Mouse (Mus musculus): ENCODE results near the gene Zdhhc16. TPM values are rescaled to one million over a fixed set of nuclear protein-coding genes. Genes with fewer than 3 reads are reported as not detected.

Gene Zdhhc16
- polyA plus RNA-seq, 1 experiment from 2014 or later = 79.2 TPM

Other genes starting within 250 kb of the Zdhhc16 start
- 24.0 and 26.2 TPM in 2 replicates for gene Slit1, start 189.8 kb upstream of the Zdhhc16 start, polyA plus RNA-seq (2016; fragmentation: Nextera tagmentation; extraction: Ambion mirVana)
- 21.2 and 22.0 TPM in 2 replicates for gene Arhgap19, start 131.4 kb upstream of the Zdhhc16 start, polyA plus RNA-seq (2016; fragmentation: Nextera tagmentation; extraction: Ambion mirVana)
- gene Frat1, start 103.5 kb upstream of the Zdhhc16 start, polyA plus RNA-seq (2016; fragmentation: Nextera tagmentation; extraction: Ambion mirVana) = 15.2 and 19.1 TPM in 2 replicates
- gene Frat2, start 85.3 kb upstream of the Zdhhc16 start, polyA plus RNA-seq (2016; fragmentation: Nextera tagmentation; extraction: Ambion mirVana) = 19.3 and 19.7 TPM in 2 replicates
- 19.6 and 20.4 TPM in 2 replicates for gene Rrp12, start 37.3 kb upstream of the Zdhhc16 start, polyA plus RNA-seq (2016; fragmentation: Nextera tagmentation; extraction: Ambion mirVana)
- gene Pgam1, start 21.6 kb upstream of the Zdhhc16 start, polyA plus RNA-seq (2016; fragmentation: Nextera tagmentation; extraction: Ambion mirVana) = 577 and 583 TPM in 2 replicates
- 67.0 and 68.3 TPM in 2 replicates for gene Exosc1, start 57 bp upstream of the Zdhhc16 start, polyA plus RNA-seq (2016; fragmentation: Nextera tagmentation; extraction: Ambion mirVana)
- 34.7 and 38.4 TPM in 2 replicates for gene Mms19, start 47.7 kb downstream of the Zdhhc16 start, polyA plus RNA-seq (2016; fragmentation: Nextera tagmentation; extraction: Ambion mirVana)
- 16.9 and 17.6 TPM in 2 replicates for gene Ubtd1, start 48.3 kb downstream of the Zdhhc16 start, polyA plus RNA-seq (2016; fragmentation: Nextera tagmentation; extraction: Ambion mirVana)
- gene Ankrd2, start 102.5 kb downstream of the Zdhhc16 start, polyA plus RNA-seq (2016; fragmentation: Nextera tagmentation; extraction: Ambion mirVana) = 0.18 TPM in 1 of 2 replicates, not detected in the other
- gene Hoga1, start 112.1 kb downstream of the Zdhhc16 start, polyA plus RNA-seq (2016; fragmentation: Nextera tagmentation; extraction: Ambion mirVana) = 0.98 and 1.0 TPM in 2 replicates
- not detected in 2 replicates for gene 4933411K16Rik, start 118.8 kb downstream of the Zdhhc16 start, polyA plus RNA-seq (2016; fragmentation: Nextera tagmentation; extraction: Ambion mirVana)
- 93.6 and 98.9 TPM in 2 replicates for gene Morn4, start 152.9 kb downstream of the Zdhhc16 start, polyA plus RNA-seq (2016; fragmentation: Nextera tagmentation; extraction: Ambion mirVana)
- 38.3 and 40.1 TPM in 2 replicates for gene Pi4k2a, start 157.0 kb downstream of the Zdhhc16 start, polyA plus RNA-seq (2016; fragmentation: Nextera tagmentation; extraction: Ambion mirVana)
- 9.0 and 9.3 TPM in 2 replicates for gene Avpi1, start 195.6 kb downstream of the Zdhhc16 start, polyA plus RNA-seq (2016; fragmentation: Nextera tagmentation; extraction: Ambion mirVana)
- gene Marveld1, start 213.9 kb downstream of the Zdhhc16 start, polyA plus RNA-seq (2016; fragmentation: Nextera tagmentation; extraction: Ambion mirVana) = 8.9 and 12.1 TPM in 2 replicates
- gene Zfyve27, start 230.5 kb downstream of the Zdhhc16 start, polyA plus RNA-seq (2016; fragmentation: Nextera tagmentation; extraction: Ambion mirVana) = 55.2 and 59.1 TPM in 2 replicates

Data from neural tube, embryonic 12.5 days (tissue).